In the genomic region with DNA sequence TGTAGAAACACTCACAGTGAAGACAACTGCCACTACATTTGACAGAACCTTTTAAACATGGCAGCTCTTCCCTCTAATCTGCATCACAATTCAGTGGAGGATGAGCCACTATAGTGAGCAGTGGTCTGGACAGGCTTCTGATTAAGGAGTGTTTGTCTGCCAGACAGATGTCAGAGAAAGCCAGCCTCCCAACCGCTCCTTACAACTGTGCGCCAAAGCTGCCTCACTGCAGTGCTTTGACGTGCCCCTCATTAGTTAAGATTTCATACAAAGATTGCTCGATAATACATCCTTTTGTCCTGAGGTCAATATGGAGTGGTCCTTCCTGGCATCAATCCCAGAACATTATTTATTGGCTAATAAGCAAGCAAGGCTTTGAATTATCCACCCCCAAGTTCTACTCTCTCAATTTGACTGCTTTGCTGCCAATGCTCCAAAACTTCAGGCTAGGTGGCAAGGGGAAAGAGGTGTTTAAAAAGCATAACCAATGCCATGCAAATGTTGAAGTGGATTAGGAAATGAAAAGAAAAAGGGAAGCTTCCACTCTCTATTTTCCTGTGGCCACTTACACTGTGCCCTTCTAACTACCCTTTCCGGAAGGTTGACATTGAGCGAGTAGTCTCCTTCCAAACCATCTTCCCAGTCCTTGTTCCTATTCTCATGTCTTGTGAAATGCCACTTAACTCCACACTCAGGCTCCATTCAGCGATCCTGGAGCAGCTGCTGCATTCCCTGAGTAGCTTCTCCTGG, we compare ENCODE assay signal across 15 mouse cellular contexts.
DNase-seq lines count a peak whose midpoint lies in the region; ATAC-seq and TF ChIP-seq lines count a peak whose summit lies in the region.
"Had no signal": no experiment of that assay in that cellular context is flagged by ENCODE, and none has a peak within 500 bp of the region (broad histone marks: within the 10 kb centered on the region; RNA-seq: fewer than 3 reads in every experiment).

No protein-coding gene starts in this region.

- WGBS in midbrain, embryonic 11.5 days = 72% methylated on average over 7 of the region's 7 CpGs
- WGBS in midbrain, embryonic 10.5 days = 84% methylated on average over 7 of the region's 7 CpGs
- WGBS in forebrain, embryonic 15.5 days = 28% methylated on average over 7 of the region's 7 CpGs
- 44% methylated on average over 7 of the region's 7 CpGs for WGBS in hindbrain, postnatal 0 days

- no peak overlapping the region for H3K9ac ChIP-seq in midbrain, embryonic 11.5 days (ENCODE audit: low read length)
- H3K9ac ChIP-seq in forebrain, embryonic 15.5 days (replicated peaks) = no peak overlapping the region
- H3K9ac ChIP-seq in hindbrain, postnatal 0 days (replicated peaks; ENCODE audit: low read length) = no peak overlapping the region
- H3K9ac ChIP-seq: embryonic facial prominence, embryonic 15.5 days had no signal

- peak; percentile 65; the same call in 1 of the 2 replicates for ATAC-seq in midbrain, embryonic 11.5 days (ENCODE audit: low FRiP score)
- peak; percentile 99 for ATAC-seq in forebrain, embryonic 15.5 days (replicated peaks)
- ATAC-seq in hindbrain, postnatal 0 days = peak; percentile 84
- ATAC-seq: Patski had no signal

- H3K4me3 ChIP-seq in midbrain, embryonic 11.5 days (ENCODE audit: low read depth, low read length) = no peak overlapping the region
- H3K4me3 ChIP-seq in midbrain, embryonic 10.5 days = no peak overlapping the region
- H3K4me3 ChIP-seq in forebrain, embryonic 15.5 days = no peak overlapping the region
- no peak overlapping the region for H3K4me3 ChIP-seq in hindbrain, postnatal 0 days (ENCODE audit: low read length)
- H3K4me3 ChIP-seq: embryonic facial prominence, embryonic 15.5 days had no signal

- no peak for DNase-seq in midbrain, embryonic 11.5 days (ENCODE audit: low spot score, missing footprints)
- DNase-seq in midbrain, embryonic 10.5 days (ENCODE audit: low spot score) = no peak
- DNase-seq in hindbrain, postnatal 0 days (ENCODE audit: low spot score) = peak; percentile 45
- DNase-seq in retina, postnatal 1 day = peak; percentile 83
- DNase-seq in urinary bladder, postnatal 4 days (ENCODE audit: low spot score in 2 of 2) = no peak
- DNase-seq in frontal cortex, postnatal 14 days (ENCODE audit: low spot score in 2 of 2) = no peak
- DNase-seq: adrenal gland, postnatal 25 days; B cell, adult 2 months; cerebellum, adult 9-10 months; gastrocnemius, postnatal 25 days; lung, adult 18-20 months; thymus, adult 18-20 months had no signal

- TF ChIP-seq CTCF in hindbrain, postnatal 0 days (IDR thresholded peaks at IDR 0.05; ENCODE audit: low read depth) = no peak

- no peaks in the 10 kb centered on the region for H3K36me3 ChIP-seq in midbrain, embryonic 11.5 days (ENCODE audit: control insufficient read depth, insufficient read depth, low read length)
- no peaks in the 10 kb centered on the region for H3K36me3 ChIP-seq in midbrain, embryonic 10.5 days
- H3K36me3 ChIP-seq in forebrain, embryonic 15.5 days = no peaks in the 10 kb centered on the region
- no peaks in the 10 kb centered on the region for H3K36me3 ChIP-seq in hindbrain, postnatal 0 days (ENCODE audit: insufficient read depth, low read length)
- H3K36me3 ChIP-seq: embryonic facial prominence, embryonic 15.5 days had no signal

- no peak overlapping the region for H3K4me2 ChIP-seq in midbrain, embryonic 11.5 days
- H3K4me2 ChIP-seq in forebrain, embryonic 15.5 days (replicated peaks) = no peak overlapping the region
- no peak overlapping the region for H3K4me2 ChIP-seq in hindbrain, postnatal 0 days (ENCODE audit: low read depth, low read length)
- H3K4me2 ChIP-seq: embryonic facial prominence, embryonic 15.5 days had no signal

- no peaks in the 10 kb centered on the region for H3K9me3 ChIP-seq in midbrain, embryonic 11.5 days (ENCODE audit: control insufficient read depth, low read length)
- no peaks in the 10 kb centered on the region for H3K9me3 ChIP-seq in midbrain, embryonic 10.5 days (replicated peaks)
- no peaks in the 10 kb centered on the region for H3K9me3 ChIP-seq in forebrain, embryonic 15.5 days
- H3K9me3 ChIP-seq in hindbrain, postnatal 0 days (ENCODE audit: low read length) = no peaks in the 10 kb centered on the region
- H3K9me3 ChIP-seq: embryonic facial prominence, embryonic 15.5 days had no signal

- no peaks in the 10 kb centered on the region for H3K27me3 ChIP-seq in midbrain, embryonic 11.5 days (ENCODE audit: control insufficient read depth, insufficient read depth, low read length)
- no peaks in the 10 kb centered on the region for H3K27me3 ChIP-seq in midbrain, embryonic 10.5 days (ENCODE audit: low read depth, poor library complexity, severe bottlenecking)
- no peaks in the 10 kb centered on the region for H3K27me3 ChIP-seq in forebrain, embryonic 15.5 days
- H3K27me3 ChIP-seq in hindbrain, postnatal 0 days (ENCODE audit: insufficient read depth, low read length) = no peaks in the 10 kb centered on the region
- H3K27me3 ChIP-seq: embryonic facial prominence, embryonic 15.5 days had no signal

- H3K27ac ChIP-seq in midbrain, embryonic 11.5 days (ENCODE audit: low read depth, low read length) = no peak overlapping the region
- no peak overlapping the region for H3K27ac ChIP-seq in midbrain, embryonic 10.5 days (replicated peaks)
- no peak overlapping the region for H3K27ac ChIP-seq in forebrain, embryonic 15.5 days (replicated peaks)
- H3K27ac ChIP-seq in hindbrain, postnatal 0 days = no peak overlapping the region
- H3K27ac ChIP-seq: embryonic facial prominence, embryonic 15.5 days had no signal

- no peaks in the 10 kb centered on the region for H3K4me1 ChIP-seq in midbrain, embryonic 11.5 days (ENCODE audit: control insufficient read depth, insufficient read depth, low read length)
- no peaks in the 10 kb centered on the region for H3K4me1 ChIP-seq in midbrain, embryonic 10.5 days
- H3K4me1 ChIP-seq in forebrain, embryonic 15.5 days = peaks cover 8% of the 10 kb centered on the region
- H3K4me1 ChIP-seq in hindbrain, postnatal 0 days (ENCODE audit: insufficient read depth, low read length) = no peaks in the 10 kb centered on the region
- H3K4me1 ChIP-seq: embryonic facial prominence, embryonic 15.5 days had no signal

Comparison
In these comparisons a context has a peak if more than half of its experiments do, and no peak if none do; other contexts are left out.
1. DNase-seq: peak in hindbrain, postnatal 0 days (single experiment) and retina, postnatal 1 day (single experiment); none in midbrain, embryonic 11.5 days (single experiment), midbrain, embryonic 10.5 days (single experiment), urinary bladder, postnatal 4 days (0 of 2) and frontal cortex, postnatal 14 days (0 of 2).
2. Peak in every context shown above with its lines, with median percentiles within 50 percentile points of each other: ATAC-seq.